Mouse (Mus musculus) lung, postnatal 14 days (tissue): Measurements from ENCODE around the gene Plekhd1.
A peak's percentile ranks its signal among the peaks of the same experiment; 100 is the strongest.

Experiments used
- DNase-seq: peaks from one replicate; pipeline ENCODE4 v3.0.0; 2021

The Plekhd1 gene

DNA sequence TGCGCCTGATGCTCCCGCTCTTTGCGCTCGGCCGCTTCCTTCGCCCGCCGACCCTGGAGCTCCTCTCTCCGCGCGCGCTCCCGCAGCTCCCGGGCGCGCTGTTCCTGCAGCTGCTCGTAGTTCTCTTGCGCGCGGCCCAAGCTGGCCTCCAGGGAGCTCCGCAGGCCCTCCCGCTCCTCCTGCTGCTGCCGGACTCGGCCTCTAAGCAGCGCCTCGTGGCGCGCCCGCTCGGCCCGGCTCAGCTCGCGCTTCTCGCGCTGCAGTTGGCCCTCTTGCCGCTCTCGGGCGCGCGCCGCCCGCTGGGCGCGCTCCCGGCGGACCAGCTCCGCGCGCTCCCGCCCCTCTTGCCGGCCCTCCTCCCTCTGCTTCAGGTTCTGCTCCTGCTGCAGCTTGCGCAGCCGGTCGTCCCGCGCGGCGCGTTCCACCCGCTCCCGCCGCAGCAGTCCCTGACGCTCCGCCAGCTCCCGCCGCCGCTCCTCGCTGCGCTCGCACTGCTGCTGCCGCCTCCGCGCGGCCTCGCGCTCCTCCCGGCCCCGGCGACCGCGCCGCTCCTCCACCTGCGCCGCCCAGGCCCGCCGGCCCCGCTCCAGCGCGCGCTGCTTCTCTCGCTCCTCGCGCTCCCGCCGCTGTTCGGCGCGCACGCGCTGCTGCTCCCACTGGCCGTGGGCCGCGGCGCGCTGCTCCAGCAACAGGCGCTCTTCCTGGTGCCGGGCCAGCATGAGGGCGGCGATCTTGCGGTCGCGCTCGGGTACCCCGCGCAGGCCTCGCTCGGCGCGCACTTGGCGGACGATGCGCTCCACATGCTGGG, 65.6 kb downstream of the Plekhd1 start:
- DNase-seq = peak; percentile 68

DNA sequence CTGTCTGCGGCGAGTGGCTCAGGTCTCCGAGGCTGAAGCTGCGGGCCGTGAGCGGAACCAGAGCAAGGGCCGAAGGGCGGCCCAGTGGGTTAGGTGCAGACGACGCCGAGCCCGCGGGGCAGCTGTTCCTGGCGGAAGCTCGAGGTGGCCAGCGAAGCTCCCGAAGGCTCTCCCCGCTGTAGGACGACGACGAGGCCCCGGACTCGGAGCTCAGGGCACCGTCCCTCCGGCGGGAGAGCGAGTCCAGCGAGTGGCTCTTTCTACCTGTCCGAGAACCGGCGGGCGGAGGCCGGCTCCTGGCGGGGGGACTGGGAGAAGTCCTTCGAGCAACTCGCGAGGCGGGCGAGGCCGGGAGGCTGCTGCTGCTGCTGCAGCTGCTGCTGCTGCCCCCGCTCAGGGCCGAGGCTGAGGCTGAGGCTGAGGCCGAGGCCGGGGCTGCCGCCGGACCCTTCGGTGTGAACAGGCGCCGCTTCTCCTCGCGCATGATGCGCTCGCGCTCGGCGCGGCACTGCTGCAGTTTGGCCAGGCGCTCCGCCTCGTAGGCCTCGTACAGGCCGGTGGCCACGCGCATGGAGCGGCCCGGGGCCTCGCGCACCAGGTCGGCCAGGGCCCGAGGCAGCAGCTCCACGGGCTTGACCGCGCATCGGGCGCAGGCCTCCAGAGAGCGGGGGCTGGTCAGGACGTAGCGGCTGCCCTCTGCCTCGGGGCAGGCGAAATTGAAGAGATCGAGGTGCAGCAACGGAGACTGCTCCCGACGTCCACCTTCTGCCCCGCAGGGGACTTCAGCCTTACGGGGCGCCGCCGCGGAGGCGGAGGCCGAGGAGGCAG, 66.4 kb downstream of the Plekhd1 start:
- DNase-seq = no peak

DNA sequence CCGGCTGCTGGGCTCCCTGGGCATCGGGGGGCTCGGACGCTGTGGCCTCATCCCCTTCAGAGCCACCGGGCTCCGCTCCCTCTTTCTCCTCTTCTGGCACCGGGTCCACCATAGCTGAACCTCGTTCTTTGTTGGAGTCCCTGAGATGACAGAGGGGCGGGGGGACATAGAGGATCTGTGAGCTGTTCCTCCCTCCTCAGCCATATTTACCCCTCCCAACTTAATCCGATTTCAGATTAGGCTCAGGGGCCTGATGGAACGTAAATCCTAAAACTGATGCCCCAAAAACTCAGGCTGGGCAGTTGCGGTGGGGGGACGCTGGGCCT, 67.0 kb downstream of the Plekhd1 start:
- no peak for DNase-seq

DNA sequence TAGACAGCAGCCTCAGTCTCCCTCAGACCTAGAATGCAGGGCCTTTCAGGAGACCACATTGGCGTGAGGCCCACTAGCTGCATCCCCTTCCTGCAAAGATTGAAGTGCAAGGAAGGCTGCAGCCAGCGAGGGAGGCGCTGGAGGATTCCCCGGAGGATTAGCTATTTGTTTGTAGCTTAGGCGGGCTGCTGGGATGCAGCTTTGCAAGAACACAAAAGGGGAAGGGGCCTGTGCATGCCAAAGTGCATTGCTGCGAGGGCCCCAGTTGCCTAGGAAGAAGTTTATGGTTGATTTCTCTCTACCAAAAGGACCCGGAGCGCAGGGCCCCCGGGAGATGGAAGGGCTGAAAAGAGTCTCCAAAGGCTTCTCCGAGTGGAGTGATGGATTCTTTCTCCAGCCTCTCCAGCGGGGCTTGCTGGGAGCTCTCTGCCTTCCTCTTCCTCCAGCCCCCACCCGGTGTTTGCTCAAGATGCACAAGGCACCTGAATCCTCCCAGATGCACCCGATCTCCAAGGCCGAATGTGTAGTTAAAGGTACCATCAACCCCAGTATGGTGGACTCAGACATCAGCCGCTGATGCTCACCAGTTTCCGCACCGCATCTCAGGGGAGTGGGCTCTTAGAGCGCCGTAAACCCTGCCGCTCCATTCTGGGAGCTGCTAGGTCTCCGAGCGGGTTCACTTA, 67.5 kb downstream of the Plekhd1 start:
- no peak for DNase-seq

DNA sequence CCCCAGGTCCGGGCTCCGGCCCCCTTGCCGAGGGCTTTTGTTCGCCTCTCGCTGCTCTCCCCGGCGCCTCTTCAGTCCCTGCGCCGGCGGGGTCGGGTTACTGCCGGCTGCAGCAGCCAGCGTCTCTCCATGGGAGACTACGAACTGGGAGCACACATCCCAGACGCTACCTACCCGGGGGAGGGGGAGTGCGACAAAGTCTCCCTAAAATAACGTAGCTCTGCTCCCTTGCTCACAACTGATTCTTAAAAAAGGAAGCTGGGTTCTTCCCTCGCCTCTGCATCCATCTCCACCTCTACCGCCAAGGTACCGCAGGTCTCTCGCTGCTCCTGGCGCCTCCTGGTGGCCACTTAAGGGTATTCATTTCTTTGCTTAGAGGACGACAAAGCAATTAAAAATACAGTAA, 68.0 kb downstream of the Plekhd1 start, which contains the start of gene Ccdc177:
Ccdc177 (minus strand) TSS at position 292 of the 406 bp plus-strand sequence.
- DNase-seq = peak; percentile 87

GRCm38 (mm10) chr12:80762982-80763381, 70.6 kb downstream of the Plekhd1 start:
- DNase-seq = no peak

DNA sequence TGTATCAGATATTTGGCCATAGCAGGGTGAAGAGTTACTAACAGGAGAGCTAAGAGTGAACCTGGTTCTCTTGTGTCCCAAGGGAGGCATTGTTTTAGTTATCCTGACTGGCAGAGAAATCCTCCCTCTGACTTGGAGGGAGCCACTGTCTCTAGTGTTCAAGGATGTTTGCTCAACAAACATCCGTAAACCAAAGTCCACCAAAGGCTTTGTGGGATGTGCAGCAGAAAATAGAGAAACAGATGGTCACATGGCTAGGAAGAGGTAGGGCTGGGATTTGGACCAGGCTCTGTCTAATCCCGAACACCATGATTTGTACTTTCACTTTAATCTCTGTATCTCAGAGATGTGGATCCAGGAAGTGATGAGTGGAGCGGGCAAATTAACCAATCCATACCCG, 71.7 kb downstream of the Plekhd1 start:
- DNase-seq = no peak

- peak; percentile 83 for DNase-seq
These were observed 77.3 kb downstream of the Plekhd1 start for GRCm38 (mm10) chr12:80769697-80770096.
